Mouse (Mus musculus) thymus, postnatal 14 days (tissue): ENCODE measurements around the gene Mafg.
A peak's percentile ranks its signal among the peaks of the same experiment; 100 is the strongest.
"Not testable (repeated sequence)": the region's sequence is repeated elsewhere in the genome, so short reads cannot be mapped to it uniquely, and the experiment has no call there.

Experiments
- DNase-seq: peaks from one replicate; pipeline ENCODE4 v3.0.0; 2021

Mafg gene

DNA sequence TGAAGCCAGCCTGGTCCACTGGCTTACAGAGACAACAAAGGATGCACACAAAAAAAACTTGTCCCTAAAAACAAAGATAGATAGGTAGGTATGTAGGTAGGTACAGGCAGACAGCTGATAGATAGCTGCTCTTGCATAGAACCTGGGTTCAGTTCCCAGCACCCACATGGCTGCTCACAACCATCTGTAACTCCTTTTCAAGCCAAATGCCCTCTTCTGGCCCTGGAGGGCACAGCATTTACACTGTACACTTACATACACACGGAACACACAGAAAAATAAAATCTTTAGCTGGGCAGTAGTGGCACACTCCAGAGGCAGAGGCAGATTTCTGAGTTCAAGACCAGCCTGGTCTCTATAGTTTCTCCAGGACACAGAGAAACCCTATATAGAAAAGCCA lies 49.5 kb downstream of the Mafg start:
- DNase-seq: no peak

DNA sequence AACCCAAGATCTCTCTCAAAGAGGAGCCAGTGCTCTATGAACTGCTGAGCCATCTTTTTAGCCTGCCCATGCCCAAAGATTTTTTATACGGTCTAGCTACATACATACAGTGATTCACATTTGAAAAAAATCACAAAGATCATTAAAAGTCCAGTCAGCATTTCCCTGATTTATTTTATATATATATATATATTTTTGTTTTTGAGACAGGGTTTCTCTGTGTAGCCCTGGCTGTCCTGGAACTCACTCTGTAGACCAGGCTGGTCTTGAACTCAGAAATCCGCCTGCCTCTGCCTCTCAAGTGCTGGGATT lies 50.5 kb downstream of the Mafg start:
- not testable (repeated sequence) for DNase-seq

DNA sequence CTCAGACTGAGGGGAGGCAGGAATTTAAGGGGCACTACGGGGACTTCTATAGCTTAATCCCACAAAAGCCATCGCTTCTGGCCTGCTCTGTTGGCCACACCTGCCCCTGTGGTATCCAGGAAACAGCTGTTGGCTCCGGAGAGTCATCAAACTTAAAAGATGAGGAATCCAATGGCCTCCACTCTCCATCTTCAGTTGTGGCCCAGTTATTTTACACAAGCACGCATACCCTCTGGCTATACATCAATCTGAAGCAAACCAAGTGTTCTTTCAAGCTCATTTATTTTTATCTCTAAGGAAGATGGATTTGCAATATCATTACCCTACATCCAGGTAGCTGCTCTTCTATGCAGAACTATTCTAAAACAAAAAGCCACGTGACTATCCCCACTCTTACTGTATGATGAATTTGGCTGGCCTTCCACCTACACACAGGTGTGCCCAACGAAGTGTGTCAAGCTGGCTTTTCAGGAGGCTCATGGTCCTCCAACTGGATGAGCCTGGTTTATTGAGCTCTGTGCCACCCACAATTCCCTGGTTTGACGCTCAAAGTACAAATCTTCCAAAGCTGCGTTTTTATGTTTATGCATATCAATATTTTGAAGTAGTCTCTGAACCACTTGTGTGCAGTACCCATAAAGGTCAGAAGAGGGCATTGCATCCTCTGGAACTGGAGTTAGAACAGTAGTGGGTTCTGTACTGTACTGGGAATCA lies 51.0 kb downstream of the Mafg start:
- DNase-seq: peak; percentile 66

DNA sequence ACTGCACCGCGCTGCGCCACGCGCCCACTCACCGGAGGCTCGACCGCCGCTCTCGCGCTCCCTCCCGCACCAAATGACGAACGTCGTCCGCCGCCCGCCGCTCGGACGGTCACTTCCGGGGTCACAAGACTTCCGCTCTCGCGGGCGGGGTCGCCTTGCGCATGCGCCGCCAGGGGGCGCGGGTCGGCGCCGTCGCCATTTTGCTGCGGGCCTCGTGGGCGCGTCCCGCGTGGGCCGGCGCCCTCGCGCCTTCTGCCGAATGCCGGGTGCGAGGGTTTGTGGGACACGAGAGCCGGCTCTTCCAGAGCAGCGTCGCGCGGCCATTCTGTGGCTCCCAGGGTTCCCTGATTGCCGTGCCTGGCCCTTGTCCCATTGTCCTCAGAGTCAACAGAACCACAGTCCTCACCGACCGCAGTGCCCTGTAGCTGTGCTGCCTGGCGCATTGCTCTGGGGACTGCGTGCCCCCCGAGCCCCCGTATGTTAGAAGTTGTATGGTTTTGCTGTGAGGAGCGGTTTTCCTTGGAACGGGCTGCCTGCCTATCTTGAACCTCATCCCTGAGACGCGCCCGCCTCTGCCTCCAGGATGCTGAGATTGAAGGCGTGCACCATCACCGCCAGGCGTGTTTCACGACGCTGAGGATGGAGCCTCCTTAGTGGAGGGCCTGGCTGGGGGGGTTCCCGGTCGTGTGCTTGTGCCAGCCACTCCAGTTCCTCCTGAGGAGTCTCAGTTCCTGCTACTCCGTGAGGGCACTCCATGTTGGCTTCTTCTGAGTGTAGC lies 51.7 kb downstream of the Mafg start, which contains the start of gene Arhgdia:
Gene Arhgdia (minus strand): TSS at position 135 of the 778 bp plus-strand sequence.
- peak; percentile 91 for DNase-seq

DNA sequence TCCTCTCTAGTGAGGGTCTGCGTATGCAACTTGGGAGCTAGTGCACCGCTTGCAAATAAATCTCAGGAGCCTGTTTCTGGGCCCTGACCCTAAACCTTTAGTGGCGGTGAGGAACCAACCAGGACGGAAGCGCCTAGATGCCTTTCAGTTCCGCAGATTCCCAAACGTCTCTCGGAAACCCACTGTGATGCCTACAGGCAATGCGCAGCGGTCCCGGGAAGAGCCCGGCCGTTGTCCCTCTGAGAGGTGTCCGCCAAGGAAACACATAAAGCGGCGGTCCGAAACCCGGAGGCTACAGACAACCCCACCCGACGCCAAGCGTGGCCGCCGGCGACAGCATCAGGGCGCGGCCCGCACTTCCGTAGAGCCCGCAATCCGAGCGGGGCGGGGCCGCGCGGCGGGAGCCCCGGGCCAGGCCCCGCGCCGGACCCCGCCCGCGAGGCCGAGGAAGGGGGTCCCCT lies 52.5 kb downstream of the Mafg start:
- peak; percentile 58 for DNase-seq

DNA sequence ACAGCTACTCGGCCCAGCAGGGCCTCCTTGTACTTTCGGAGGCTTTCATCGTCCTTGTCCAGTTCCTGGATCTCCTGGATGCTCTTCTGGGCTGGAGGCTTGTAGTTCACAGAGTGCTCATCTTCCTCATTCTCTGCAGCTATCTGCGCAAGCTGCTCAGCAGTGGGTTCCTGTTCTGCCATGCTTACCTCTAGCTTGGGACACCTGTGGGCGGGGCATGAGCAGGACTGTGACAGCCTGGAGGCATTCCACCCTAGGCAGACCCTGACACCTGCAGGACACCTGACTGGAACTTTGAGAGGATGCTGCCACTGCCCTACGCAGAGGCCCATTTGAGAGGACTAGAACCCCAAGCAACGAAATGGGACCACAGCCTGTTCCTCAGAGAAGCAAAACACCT lies 53.2 kb downstream of the Mafg start:
- peak; percentile 42 for DNase-seq

DNA sequence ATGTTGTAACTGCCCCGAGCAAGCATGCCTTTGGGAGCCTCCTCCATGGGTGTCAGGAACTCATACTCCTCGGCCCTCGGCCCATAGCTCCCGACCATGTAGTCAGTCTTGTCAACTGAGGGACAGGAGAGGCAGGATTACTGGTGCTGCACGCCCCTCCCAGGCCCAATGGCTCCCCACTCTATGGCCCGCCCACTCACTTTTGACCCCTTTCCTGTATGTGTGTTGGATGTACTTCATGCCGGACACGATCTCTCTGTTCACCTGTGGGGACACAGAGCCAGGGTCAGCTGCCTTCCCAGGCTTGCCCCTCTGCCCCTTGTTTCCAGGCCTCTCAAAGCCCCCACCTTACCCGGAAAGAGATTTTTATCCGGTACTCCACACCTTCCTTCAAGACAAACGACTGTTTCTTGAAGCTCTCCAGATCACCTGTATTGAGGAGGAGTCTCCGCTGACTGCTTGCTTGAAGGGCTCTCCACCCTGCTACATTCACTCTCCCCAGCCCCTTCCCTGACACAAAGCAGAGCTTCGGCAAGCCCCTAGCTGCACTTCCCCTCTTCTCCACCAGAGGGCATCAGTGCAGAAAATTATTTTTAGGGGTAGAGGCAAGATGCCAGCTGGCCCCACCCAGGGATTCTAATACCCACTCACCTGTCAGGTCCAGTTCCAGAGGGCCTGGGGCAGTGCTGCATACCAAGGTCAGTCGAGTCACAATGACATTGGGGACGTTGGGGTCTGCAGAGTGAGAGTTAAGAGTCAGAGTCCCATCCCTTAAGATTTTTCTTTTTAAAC lies 53.9 kb downstream of the Mafg start:
- DNase-seq: peak; percentile 88

DNA sequence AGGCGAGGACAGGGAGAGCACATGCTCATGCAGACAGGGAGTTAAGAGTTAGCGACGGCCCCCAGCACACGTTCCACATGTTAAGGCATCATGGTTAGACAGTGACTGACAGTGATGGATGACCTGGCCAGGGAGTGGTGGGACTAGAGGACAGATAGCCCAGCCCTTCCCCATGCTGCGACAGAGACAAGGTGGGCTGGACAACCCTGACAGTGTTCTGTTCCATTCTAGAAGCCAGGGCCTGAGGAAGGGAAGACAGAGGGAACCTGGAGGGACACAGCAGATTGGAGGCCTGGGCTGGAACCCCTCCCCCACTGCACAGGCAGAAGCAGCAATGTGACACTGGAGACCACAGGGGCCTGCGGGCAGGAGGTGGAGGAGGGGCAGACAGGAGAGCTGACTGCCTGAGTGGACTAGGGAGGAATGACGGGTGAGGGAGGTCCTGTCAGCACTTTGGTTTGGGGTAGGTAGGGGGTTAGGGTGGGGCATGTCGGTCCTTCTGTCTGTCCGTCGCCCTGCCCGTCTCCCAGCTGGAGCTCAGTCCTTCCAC lies 54.6 kb downstream of the Mafg start:
- peak; percentile 23 for DNase-seq

DNA sequence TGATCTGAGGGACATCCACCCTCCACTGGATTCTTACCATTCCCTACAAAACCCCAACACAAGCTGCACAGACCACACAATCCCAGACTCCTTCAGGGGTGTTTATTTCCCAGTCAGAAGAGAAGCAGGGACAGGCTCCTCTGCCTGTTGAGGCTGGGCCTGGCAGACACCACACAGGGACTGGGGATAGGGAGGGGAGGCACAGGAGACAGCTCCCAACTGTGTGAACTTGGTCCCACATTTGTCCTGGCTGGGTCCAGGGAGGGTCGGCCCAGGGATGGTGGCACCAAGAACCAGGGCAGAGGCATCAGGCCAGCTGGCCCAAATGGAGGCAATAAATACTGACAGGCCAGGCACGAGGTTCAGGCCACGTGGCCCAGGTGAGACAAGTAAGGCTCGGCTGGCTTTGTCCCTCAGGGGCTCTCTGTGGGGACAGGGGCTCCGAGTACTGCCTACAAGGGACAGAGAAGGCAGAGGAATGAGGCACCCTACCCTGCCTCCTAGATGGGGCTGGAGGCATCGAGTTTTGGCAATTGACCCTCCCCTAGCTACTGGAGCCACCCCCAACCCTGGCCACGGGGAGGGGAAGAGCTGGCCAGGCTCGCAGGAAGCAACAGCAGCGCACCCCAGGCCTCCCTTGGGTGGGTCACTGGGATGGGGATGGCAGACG lies 55.2 kb downstream of the Mafg start:
- DNase-seq: peak; percentile 18

DNA sequence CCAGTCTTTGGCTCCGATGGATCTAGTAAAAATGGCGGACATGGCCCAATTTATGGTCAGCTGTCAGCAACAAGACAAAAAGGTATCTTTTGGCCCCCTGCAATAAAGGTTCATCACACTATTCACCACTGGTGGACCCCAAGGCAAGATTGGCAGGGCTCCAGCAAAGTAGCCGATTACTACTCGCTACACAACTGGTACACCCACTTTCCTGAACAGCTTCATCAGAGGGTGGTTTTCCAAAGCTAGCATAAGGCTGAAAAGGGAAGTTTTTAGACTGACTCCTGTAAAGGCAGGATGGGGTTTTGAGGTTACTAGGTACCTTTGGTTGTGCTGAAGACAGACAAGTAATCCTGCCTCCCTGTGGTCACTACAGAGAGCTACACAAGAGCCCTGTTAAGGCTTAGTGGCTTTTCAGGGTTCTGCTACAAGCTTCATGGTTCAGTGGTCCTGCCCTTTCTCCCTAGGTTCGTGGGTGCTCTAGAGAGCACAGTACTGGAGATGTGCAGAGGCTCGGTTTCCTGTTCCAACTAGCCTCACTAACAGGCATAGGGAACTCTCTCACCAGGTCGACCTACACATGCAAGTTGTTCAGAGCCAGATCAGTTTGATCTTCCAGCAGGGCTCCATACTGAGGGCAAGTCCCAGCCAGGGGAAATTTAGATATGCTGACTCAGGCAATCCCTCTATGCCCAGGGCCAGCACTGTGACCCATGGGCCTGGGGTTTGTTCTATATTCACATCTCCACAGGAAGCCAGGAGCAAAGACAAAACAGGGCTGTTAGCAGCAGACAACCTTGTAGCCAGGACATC lies 56.0 kb downstream of the Mafg start:
- DNase-seq: peak; percentile 30

DNA sequence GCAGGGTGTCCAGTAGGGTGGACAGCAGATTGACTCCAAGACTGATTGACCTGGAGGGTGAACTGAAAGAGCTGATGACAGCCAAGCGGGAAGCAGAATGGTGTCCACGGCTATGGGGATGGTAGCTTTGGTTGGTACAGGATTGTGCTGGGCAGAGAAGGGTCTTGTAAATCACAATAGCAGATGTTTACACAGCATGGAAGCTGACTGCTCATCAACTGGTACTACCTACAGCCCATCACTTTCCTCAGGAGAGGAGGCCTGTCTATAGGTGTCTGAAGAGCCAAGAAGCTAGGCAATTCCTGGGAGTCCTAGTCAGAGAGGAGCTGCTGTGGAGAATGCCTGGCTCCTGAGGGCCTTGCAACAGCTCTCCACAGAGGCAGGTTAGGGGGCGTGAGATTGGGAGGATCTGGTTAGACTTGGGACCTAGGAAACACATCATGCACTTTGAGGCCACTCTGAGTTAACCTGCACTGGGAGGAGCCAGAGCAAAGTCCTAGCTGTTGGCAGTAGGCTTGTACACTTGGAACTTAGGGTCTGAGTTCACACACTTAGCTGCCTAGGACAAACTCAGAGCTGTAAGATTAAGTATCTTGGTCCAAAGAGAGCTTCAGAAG lies 56.9 kb downstream of the Mafg start:
- no peak for DNase-seq

DNA sequence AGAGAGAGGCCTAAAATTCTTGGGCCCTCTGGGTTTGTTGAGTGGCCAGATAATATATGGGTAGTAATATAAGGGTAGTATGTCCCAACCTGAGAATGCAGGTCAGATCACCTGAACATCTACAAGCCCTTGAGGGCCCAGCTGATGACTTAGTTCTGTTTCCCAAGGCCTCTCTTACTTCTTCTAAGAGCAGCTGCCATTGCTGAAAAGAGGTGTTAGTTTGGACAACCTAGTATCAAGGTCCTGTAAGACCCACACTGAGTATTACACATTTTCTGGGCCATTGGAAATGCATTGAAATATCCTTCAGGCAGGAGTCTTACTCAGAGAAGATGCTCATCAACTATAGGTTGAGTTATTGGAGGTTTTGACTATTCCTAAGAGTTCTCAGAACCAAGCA lies 57.5 kb downstream of the Mafg start:
- no peak for DNase-seq
